Mouse (Mus musculus): ENCODE data around the gene Trappc6a. TPM values are rescaled to one million over a fixed set of nuclear protein-coding genes. Genes with fewer than 3 reads are reported as not detected.

Trappc6a gene
- polyA plus RNA-seq, 1 experiment from 2014 or later = 61.8 TPM

- no peak overlapping the region for H3K4me2 ChIP-seq (ENCODE audit: low read depth, low read length)
- H3K27ac ChIP-seq (replicated peaks; ENCODE audit: low read depth, low read length) = no peak overlapping the region
- ATAC-seq (ENCODE audit: low read depth) = no peak
- H3K36me3 ChIP-seq (ENCODE audit: control insufficient read depth, insufficient read depth, low read length) = peaks cover 11% of the 10 kb centered on the region
- WGBS = 90% methylated on average over 6 of the region's 6 CpGs
- no peaks in the 10 kb centered on the region for H3K27me3 ChIP-seq (replicated peaks; ENCODE audit: control insufficient read depth, insufficient read depth, low read length)
- no peak overlapping the region for H3K9ac ChIP-seq (ENCODE audit: low read depth, low read length)
- no peak overlapping the region for H3K4me3 ChIP-seq (ENCODE audit: low read depth, low read length)
- no peaks in the 10 kb centered on the region for H3K9me3 ChIP-seq (ENCODE audit: control insufficient read depth, low read length)
- no peak for DNase-seq (ENCODE audit: low spot score)
- peaks cover 26% of the 10 kb centered on the region for H3K4me1 ChIP-seq (ENCODE audit: control insufficient read depth, insufficient read depth, low read length)
Observed at GRCm38 (mm10) chr7:19557982-19558900, 50.0 kb downstream of the Trappc6a start.

GRCm38 (mm10) chr7:19558965-19559364, 50.8 kb downstream of the Trappc6a start:
- ATAC-seq (ENCODE audit: low read depth) (no peak), DNase-seq (ENCODE audit: low spot score) (no peak)
- no peak overlapping the region for H3K4me3 ChIP-seq (ENCODE audit: low read depth, low read length)
- no peak overlapping the region for H3K4me2 ChIP-seq (ENCODE audit: low read depth, low read length)
- no peaks in the 10 kb centered on the region for H3K9me3 ChIP-seq (ENCODE audit: control insufficient read depth, low read length)
- H3K9ac ChIP-seq (ENCODE audit: low read depth, low read length) = no peak overlapping the region
- WGBS = 55% methylated on average over 2 of the region's 2 CpGs
- H3K27me3 ChIP-seq (replicated peaks; ENCODE audit: control insufficient read depth, insufficient read depth, low read length) = no peaks in the 10 kb centered on the region
- peaks cover 26% of the 10 kb centered on the region for H3K4me1 ChIP-seq (ENCODE audit: control insufficient read depth, insufficient read depth, low read length)
- peaks cover 14% of the 10 kb centered on the region; the same call in 1 of the 2 replicates for H3K36me3 ChIP-seq (ENCODE audit: control insufficient read depth, insufficient read depth, low read length)
- H3K27ac ChIP-seq (replicated peaks; ENCODE audit: low read depth, low read length) = no peak overlapping the region

- Histone ChIP-seq H3K4me3 (ENCODE audit: low read depth, low read length) (peak overlapping the region; percentile 99), H3K4me2 (ENCODE audit: low read depth, low read length) (peak overlapping the region; percentile 98), H3K9ac (ENCODE audit: low read depth, low read length) (peak overlapping the region; percentile 97), H3K9me3 (ENCODE audit: control insufficient read depth, low read length) (0 out of 2 replicates have a peak, but pooled peaks cover 4% of the 10 kb centered on the region), H3K27ac (replicated peaks; ENCODE audit: low read depth, low read length) (peak overlapping the region; percentile 94; the same call in 1 of the 2 replicates), H3K36me3 (ENCODE audit: control insufficient read depth, insufficient read depth, low read length) (peaks cover 22% of the 10 kb centered on the region), H3K27me3 (replicated peaks; ENCODE audit: control insufficient read depth, insufficient read depth, low read length) (no peaks in the 10 kb centered on the region), H3K4me1 (ENCODE audit: control insufficient read depth, insufficient read depth, low read length) (peaks cover 26% of the 10 kb centered on the region)
- no peak for ATAC-seq (ENCODE audit: low read depth)
- peak; percentile 50 for DNase-seq (ENCODE audit: low spot score)
- WGBS = 21% methylated on average over 11 of the region's 11 CpGs
Observed at GRCm38 (mm10) chr7:19560491-19561260, 52.5 kb downstream of the Trappc6a start.

GRCm38 (mm10) chr7:19561431-19561764, 53.2 kb downstream of the Trappc6a start:
- WGBS = 2% methylated on average over 11 of the region's 11 CpGs
- DNase-seq (ENCODE audit: low spot score) (no peak), ATAC-seq (ENCODE audit: low read depth) (no peak)
- Histone ChIP-seq H3K4me2 (ENCODE audit: low read depth, low read length) (peak overlapping the region; percentile 98), H3K4me3 (ENCODE audit: low read depth, low read length) (peak overlapping the region; percentile 99), H3K27me3 (replicated peaks; ENCODE audit: control insufficient read depth, insufficient read depth, low read length) (no peaks in the 10 kb centered on the region), H3K9me3 (ENCODE audit: control insufficient read depth, low read length) (0 out of 2 replicates have a peak, but pooled peaks cover 4% of the 10 kb centered on the region), H3K36me3 (ENCODE audit: control insufficient read depth, insufficient read depth, low read length) (peaks cover 24% of the 10 kb centered on the region), H3K27ac (replicated peaks; ENCODE audit: low read depth, low read length) (peak overlapping the region; percentile 94), H3K9ac (ENCODE audit: low read depth, low read length) (peak overlapping the region; percentile 97), H3K4me1 (ENCODE audit: control insufficient read depth, insufficient read depth, low read length) (peaks cover 26% of the 10 kb centered on the region)

GRCm38 (mm10) chr7:19561765-19562642, 53.8 kb downstream of the Trappc6a start:
- WGBS = under 1% methylated on average over 79 of the region's 102 CpGs
- H3K4me1 ChIP-seq (ENCODE audit: control insufficient read depth, insufficient read depth, low read length) = peaks cover 26% of the 10 kb centered on the region
- H3K9me3 ChIP-seq (ENCODE audit: control insufficient read depth, low read length) = 0 out of 2 replicates have a peak, but pooled peaks cover 4% of the 10 kb centered on the region
- DNase-seq (ENCODE audit: low spot score) (peak; percentile 97), ATAC-seq (ENCODE audit: low read depth) (peak; percentile 90)
- peak overlapping the region; percentile 98 for H3K4me2 ChIP-seq (ENCODE audit: low read depth, low read length)
- no peaks in the 10 kb centered on the region for H3K27me3 ChIP-seq (replicated peaks; ENCODE audit: control insufficient read depth, insufficient read depth, low read length)
- H3K4me3 ChIP-seq (ENCODE audit: low read depth, low read length) = peak overlapping the region; percentile 99
- H3K36me3 ChIP-seq (ENCODE audit: control insufficient read depth, insufficient read depth, low read length) = peaks cover 30% of the 10 kb centered on the region
- H3K27ac ChIP-seq (replicated peaks; ENCODE audit: low read depth, low read length) = peak overlapping the region; percentile 94
- peak overlapping the region; percentile 97 for H3K9ac ChIP-seq (ENCODE audit: low read depth, low read length)

- peak within 1 kb of the TSS; percentile 99 for H3K4me3 ChIP-seq (ENCODE audit: low read depth, low read length)
- H3K9me3 ChIP-seq (ENCODE audit: control insufficient read depth, low read length) = 0 out of 2 replicates have a peak, but pooled peaks cover 4% of the 10 kb centered on the region
- peak within 1 kb of the TSS; percentile 94 for H3K27ac ChIP-seq (replicated peaks; ENCODE audit: low read depth, low read length)
- H3K4me2 ChIP-seq (ENCODE audit: low read depth, low read length) = peak within 1 kb of the TSS; percentile 98
- no peaks in the 10 kb centered on the region for H3K27me3 ChIP-seq (replicated peaks; ENCODE audit: control insufficient read depth, insufficient read depth, low read length)
- peak; percentile 45; the same call in 1 of the 2 replicates for ATAC-seq (ENCODE audit: low read depth)
- 4% methylated on average over 19 of the region's 19 CpGs for WGBS
- peak within 1 kb of the TSS; percentile 97 for H3K9ac ChIP-seq (ENCODE audit: low read depth, low read length)
- DNase-seq (ENCODE audit: low spot score) = peak; percentile 69
- H3K4me1 ChIP-seq (ENCODE audit: control insufficient read depth, insufficient read depth, low read length) = peaks cover 26% of the 10 kb centered on the region
- H3K36me3 ChIP-seq (ENCODE audit: control insufficient read depth, insufficient read depth, low read length) = peaks cover 33% of the 10 kb centered on the region
Observed at GRCm38 (mm10) chr7:19562643-19563410, 54.6 kb downstream of the Trappc6a start, which contains the start of gene Ppp1r37. TSS of gene Ppp1r37 (minus strand) at chr7:19563076.

- H3K9ac ChIP-seq (ENCODE audit: low read depth, low read length) = no peak overlapping the region; the same call in 1 of the 2 replicates
- DNase-seq (ENCODE audit: low spot score) (no peak), ATAC-seq (ENCODE audit: low read depth) (no peak)
- 0 out of 2 replicates have a peak, but pooled peaks cover 4% of the 10 kb centered on the region for H3K9me3 ChIP-seq (ENCODE audit: control insufficient read depth, low read length)
- 0 out of 2 replicates have a peak overlapping the region, but pooled peaks have one; percentile 94 for H3K27ac ChIP-seq (replicated peaks; ENCODE audit: low read depth, low read length)
- H3K36me3 ChIP-seq (ENCODE audit: control insufficient read depth, insufficient read depth, low read length) = peaks cover 33% of the 10 kb centered on the region
- no peaks in the 10 kb centered on the region for H3K27me3 ChIP-seq (replicated peaks; ENCODE audit: control insufficient read depth, insufficient read depth, low read length)
- H3K4me1 ChIP-seq (ENCODE audit: control insufficient read depth, insufficient read depth, low read length) = peaks cover 24% of the 10 kb centered on the region
- WGBS = 79% methylated on average over 3 of the region's 3 CpGs
- no peak overlapping the region for H3K4me3 ChIP-seq (ENCODE audit: low read depth, low read length)
- no peak overlapping the region for H3K4me2 ChIP-seq (ENCODE audit: low read depth, low read length)
Observed at GRCm38 (mm10) chr7:19563884-19564283, 55.7 kb downstream of the Trappc6a start.
